In genomic region chr14:12529961-12530542, GRCm38 (mm10) we compare ENCODE assay signal across 8 mouse cellular contexts.
DNase-seq lines count a peak whose midpoint lies in the region; ATAC-seq lines count a peak whose summit lies in the region.

No protein-coding gene starts in this region.

- ATAC-seq in heart, embryonic 13.5 days (ENCODE audit: extremely low read depth, insufficient number of reproducible peaks, low FRiP score, low TSS enrichment), result no peak
- peak; percentile 77 for ATAC-seq in kidney, embryonic 14.5 days (ENCODE audit: low FRiP score, low TSS enrichment)
- ATAC-seq in limb, embryonic 13.5 days (ENCODE audit: low FRiP score, low read depth), result peak; percentile 68
- ATAC-seq in neural tube, embryonic 13.5 days (ENCODE audit: low read depth), result peak; percentile 45
- ATAC-seq in erythroblast, adult 5-6 weeks (replicated peaks; ENCODE audit: low FRiP score, poor library complexity, severe bottlenecking), result no peak

- H3K4me2 ChIP-seq in heart, embryonic 13.5 days, result peak overlapping the region; percentile 52
- H3K4me2 ChIP-seq in kidney, embryonic 14.5 days (replicated peaks; ENCODE audit: low read depth, low read length), result no peak overlapping the region
- no peak overlapping the region; the same call in 1 of the 2 replicates for H3K4me2 ChIP-seq in limb, embryonic 13.5 days (replicated peaks)
- H3K4me2 ChIP-seq in neural tube, embryonic 13.5 days, result peak overlapping the region; percentile 40

- peak; percentile 44 for DNase-seq in ovary, postnatal 14 days (ENCODE audit: low spot score)
- no peak for DNase-seq in ovary, adult 18-20 months (ENCODE audit: low spot score)
- DNase-seq in cerebellum, postnatal 14 days, result peak; percentile 67 to 71

- H3K4me3 ChIP-seq in heart, embryonic 13.5 days, result no peak overlapping the region; the same call in 1 of the 2 replicates
- no peak overlapping the region for H3K4me3 ChIP-seq in kidney, embryonic 14.5 days (ENCODE audit: low read length)
- H3K4me3 ChIP-seq in limb, embryonic 13.5 days, result no peak overlapping the region
- no peak overlapping the region for H3K4me3 ChIP-seq in neural tube, embryonic 13.5 days

- WGBS in heart, embryonic 13.5 days, result 16% methylated on average over 11 of the region's 11 CpGs
- WGBS in kidney, embryonic 14.5 days, result 18% methylated on average over 11 of the region's 11 CpGs
- 9% methylated on average over 11 of the region's 11 CpGs for WGBS in limb, embryonic 13.5 days
- WGBS in neural tube, embryonic 13.5 days, result 16% methylated on average over 11 of the region's 11 CpGs

- no peak overlapping the region for H3K27ac ChIP-seq in heart, embryonic 13.5 days (replicated peaks)
- H3K27ac ChIP-seq in kidney, embryonic 14.5 days (ENCODE audit: low read depth, low read length), result no peak overlapping the region
- no peak overlapping the region for H3K27ac ChIP-seq in limb, embryonic 13.5 days
- no peak overlapping the region for H3K27ac ChIP-seq in neural tube, embryonic 13.5 days (replicated peaks)

- no peak overlapping the region for H3K9ac ChIP-seq in heart, embryonic 13.5 days
- no peak overlapping the region for H3K9ac ChIP-seq in kidney, embryonic 14.5 days (ENCODE audit: low read depth, low read length)
- H3K9ac ChIP-seq in limb, embryonic 13.5 days, result no peak overlapping the region
- H3K9ac ChIP-seq in neural tube, embryonic 13.5 days, result 0 out of 2 replicates have a peak overlapping the region, but pooled peaks have one; percentile 41

- no peaks in the 10 kb centered on the region for H3K36me3 ChIP-seq in heart, embryonic 13.5 days
- no peaks in the 10 kb centered on the region for H3K36me3 ChIP-seq in kidney, embryonic 14.5 days (ENCODE audit: control insufficient read depth, insufficient read depth, low read length)
- H3K36me3 ChIP-seq in limb, embryonic 13.5 days, result no peaks in the 10 kb centered on the region
- H3K36me3 ChIP-seq in neural tube, embryonic 13.5 days, result peaks cover 28% of the 10 kb centered on the region; the same call in 1 of the 2 replicates

- H3K9me3 ChIP-seq in heart, embryonic 13.5 days, result no peaks in the 10 kb centered on the region
- H3K9me3 ChIP-seq in kidney, embryonic 14.5 days (ENCODE audit: control insufficient read depth, low read length), result no peaks in the 10 kb centered on the region
- H3K9me3 ChIP-seq in limb, embryonic 13.5 days, result no peaks in the 10 kb centered on the region
- H3K9me3 ChIP-seq in neural tube, embryonic 13.5 days, result no peaks in the 10 kb centered on the region

- H3K4me1 ChIP-seq in heart, embryonic 13.5 days, result no peaks in the 10 kb centered on the region
- H3K4me1 ChIP-seq in kidney, embryonic 14.5 days (ENCODE audit: control insufficient read depth, insufficient read depth, low read length), result no peaks in the 10 kb centered on the region
- H3K4me1 ChIP-seq in limb, embryonic 13.5 days, result no peaks in the 10 kb centered on the region
- H3K4me1 ChIP-seq in neural tube, embryonic 13.5 days (replicated peaks), result peaks cover 6% of the 10 kb centered on the region; the same call in 1 of the 2 replicates

- peaks cover 3% of the 10 kb centered on the region; the same call in 1 of the 2 replicates for H3K27me3 ChIP-seq in heart, embryonic 13.5 days (replicated peaks)
- H3K27me3 ChIP-seq in kidney, embryonic 14.5 days (ENCODE audit: control insufficient read depth, insufficient read depth, low read length), result no peaks in the 10 kb centered on the region
- peaks cover 4% of the 10 kb centered on the region; the same call in 1 of the 2 replicates for H3K27me3 ChIP-seq in limb, embryonic 13.5 days
- H3K27me3 ChIP-seq in neural tube, embryonic 13.5 days, result peaks cover 10% of the 10 kb centered on the region

Comparison
In these comparisons a context has a peak if more than half of its experiments do, and no peak if none do; other contexts are left out.
1. ATAC-seq: peak in kidney, embryonic 14.5 days (single experiment), limb, embryonic 13.5 days (single experiment) and neural tube, embryonic 13.5 days (single experiment); none in heart, embryonic 13.5 days (single experiment) and erythroblast, adult 5-6 weeks (single experiment).
2. H3K4me2 ChIP-seq: peak in heart, embryonic 13.5 days (single experiment) and neural tube, embryonic 13.5 days (single experiment); none in kidney, embryonic 14.5 days (single experiment) and limb, embryonic 13.5 days (single experiment).